Mouse (Mus musculus) liver, embryonic 11.5 days (tissue): ENCODE measurements around the gene Uba52. TPM values are rescaled to one million over a fixed set of nuclear protein-coding genes. Genes with fewer than 3 reads are reported as not detected.
A peak's percentile ranks its signal among the peaks of the same experiment; 100 is the strongest.

Experiments
- ATAC-seq: fragments of 200-750 bp; cut with Nextera tagmentation; replicated peaks from 2 replicates; pipeline ENCODE4 v1.8.0; 2017; ENCODE audit warnings: moderate number of reproducible peaks, mild to moderate bottlenecking, moderate TSS enrichment, moderate library complexity; ENCODE audit not compliant: low FRiP score
- DNase-seq: peaks from one replicate; pipeline ENCODE4 v3.0.0-alpha.2; 2017; ENCODE audit warnings: low spot score
- H3K27ac ChIP-seq: fragments of 300-500 bp; sonication (generic); 2 replicates; pipeline ENCODE4 v1.5.1; 2014; ENCODE audit warnings: mild to moderate bottlenecking, low read depth, low read length, control low read depth
- H3K27me3 ChIP-seq: fragments of 300-500 bp; sonication (generic); replicated peaks from 2 replicates; pipeline ENCODE4 v1.6.1; 2014; ENCODE audit warnings: low read length, mixed read lengths; ENCODE audit not compliant: control insufficient read depth, insufficient read depth
- H3K36me3 ChIP-seq: fragments of 300-500 bp; sonication (generic); 2 replicates; pipeline ENCODE4 v1.6.1; 2014; ENCODE audit warnings: mild to moderate bottlenecking, low read length, moderate library complexity, mixed read lengths; ENCODE audit not compliant: control insufficient read depth, insufficient read depth
- H3K4me1 ChIP-seq: fragments of 300-500 bp; sonication (generic); replicated peaks from 2 replicates; pipeline ENCODE4 v1.6.1; 2014; ENCODE audit warnings: low read length, mixed read lengths; ENCODE audit not compliant: control insufficient read depth, insufficient read depth
- H3K4me2 ChIP-seq: fragments of 300-500 bp; sonication (generic); 2 replicates; pipeline ENCODE4 v1.6.1; 2014; ENCODE audit warnings: mild to moderate bottlenecking, control low read depth, moderate library complexity
- H3K4me3 ChIP-seq: fragments of 300-500 bp; sonication (generic); 2 replicates; pipeline ENCODE4 v1.5.1; 2014; ENCODE audit warnings: low read depth, low read length, control low read depth
- H3K9ac ChIP-seq: fragments of 300-500 bp; sonication (generic); 2 replicates; pipeline ENCODE4 v1.6.1; 2014; ENCODE audit warnings: low read depth, low read length, control low read depth
- H3K9me3 ChIP-seq: fragments of 300-500 bp; sonication (generic); 2 replicates; pipeline ENCODE4 v1.6.1; 2016; ENCODE audit warnings: low read length, inconsistent platforms, mixed read lengths; ENCODE audit not compliant: control insufficient read depth
- WGBS: fragments of 180-500 bp; shearing (Covaris S2); extraction: QIAGEN DNeasy Blood & Tissue Kit; methylation state at CpG from one replicate; pipeline ENCODE4 v1.1.7; 2014; 5-methylcytosine and 5-hydroxymethylcytosine counted together
- polyA plus RNA-seq: library from polyadenylated mRNA; unstranded; fragments of >200 nt; fragmentation: Nextera tagmentation; extraction: Ambion mirVana; gene quantifications from 2 replicates; pipeline ENCODE4 v1.2.1, GENCODE M21; 2014

Gene Uba52
- polyA plus RNA-seq, 1 experiment from 2014 or later: 1,077 TPM

GRCm38 (mm10) chr8:70528182-70528797 lies 17.7 kb upstream of the Uba52 start:
- Histone ChIP-seq H3K4me2 (peak overlapping the region; percentile 93), H3K9me3 (no peaks in the 10 kb centered on the region), H3K36me3 (peaks cover 29% of the 10 kb centered on the region), H3K4me3 (peak overlapping the region; percentile 96), H3K9ac (peak overlapping the region; percentile 97), H3K4me1 (peaks cover 26% of the 10 kb centered on the region), H3K27me3 (no peaks in the 10 kb centered on the region), H3K27ac (peak overlapping the region; percentile 90)
- DNase-seq (no peak), ATAC-seq (no peak)
- 18% methylated on average over 13 of the region's 13 CpGs for WGBS

GRCm38 (mm10) chr8:70527512-70528181 lies 17.0 kb upstream of the Uba52 start, which contains the start of the genes Fkbp8 and Kxd1:
Fkbp8 (plus strand) TSS chr8:70527724.
Kxd1 (minus strand) TSS chr8:70527956.
- Histone ChIP-seq H3K27me3 (no peaks in the 10 kb centered on the region), H3K27ac (peak within 1 kb of the TSS; percentile 90), H3K9ac (peak within 1 kb of the TSS; percentile 97), H3K36me3 (peaks cover 24% of the 10 kb centered on the region), H3K4me1 (peaks cover 26% of the 10 kb centered on the region), H3K4me3 (peak within 1 kb of the TSS; percentile 96), H3K4me2 (peak within 1 kb of the TSS; percentile 93), H3K9me3 (no peaks in the 10 kb centered on the region)
- ATAC-seq: peak; percentile 84
- DNase-seq: peak; percentile 98
- WGBS: under 1% methylated on average over 61 of the region's 61 CpGs

GRCm38 (mm10) chr8:70527111-70527511 lies 16.5 kb upstream of the Uba52 start:
- no peak for ATAC-seq
- 5% methylated on average over 8 of the region's 8 CpGs for WGBS

GRCm38 (mm10) chr8:70522592-70523403 lies 12.2 kb upstream of the Uba52 start:
- Histone ChIP-seq H3K9me3 (no peaks in the 10 kb centered on the region), H3K27me3 (no peaks in the 10 kb centered on the region), H3K27ac (peak overlapping the region; percentile 91), H3K36me3 (no peaks in the 10 kb centered on the region), H3K4me3 (peak overlapping the region; percentile 82), H3K4me1 (peaks cover 17% of the 10 kb centered on the region), H3K4me2 (peak overlapping the region; percentile 81), H3K9ac (peak overlapping the region; percentile 88)
- DNase-seq (peak; percentile 91), ATAC-seq (peak; percentile 82)
- WGBS: under 1% methylated on average over 51 of the region's 51 CpGs

More at GRCm38 (mm10) chr8:70527111-70527511, 16.5 kb upstream of the Uba52 start:
- Histone ChIP-seq H3K4me3 (peak overlapping the region; percentile 96), H3K9me3 (no peaks in the 10 kb centered on the region), H3K27me3 (no peaks in the 10 kb centered on the region), H3K9ac (peak overlapping the region; percentile 97), H3K4me1 (peaks cover 30% of the 10 kb centered on the region), H3K27ac (peak overlapping the region; percentile 90), H3K4me2 (peak overlapping the region; percentile 93), H3K36me3 (peaks cover 19% of the 10 kb centered on the region)
- no peak for DNase-seq

- Histone ChIP-seq H3K27me3 (no peaks in the 10 kb centered on the region), H3K9me3 (no peaks in the 10 kb centered on the region), H3K4me3 (no peak overlapping the region), H3K4me1 (peaks cover 7% of the 10 kb centered on the region), H3K27ac (no peak overlapping the region), H3K9ac (no peak overlapping the region), H3K36me3 (peaks cover 6% of the 10 kb centered on the region; the same call in 1 of the 2 replicates), H3K4me2 (no peak overlapping the region)
- no peak for DNase-seq
- no peak for ATAC-seq
- 48% methylated on average over 2 of the region's 2 CpGs for WGBS
These were observed 9.0 kb upstream of the Uba52 start for GRCm38 (mm10) chr8:70519606-70520005.

GRCm38 (mm10) chr8:70519043-70519442 lies 8.4 kb upstream of the Uba52 start:
- 89% methylated on average over 6 of the region's 6 CpGs for WGBS
- Histone ChIP-seq H3K4me2 (no peak overlapping the region), H3K9ac (no peak overlapping the region), H3K4me1 (peaks cover 7% of the 10 kb centered on the region), H3K9me3 (no peaks in the 10 kb centered on the region), H3K36me3 (peaks cover 10% of the 10 kb centered on the region; the same call in 1 of the 2 replicates), H3K27ac (no peak overlapping the region), H3K27me3 (no peaks in the 10 kb centered on the region), H3K4me3 (no peak overlapping the region)
- no peak for ATAC-seq
- DNase-seq: no peak

GRCm38 (mm10) chr8:70517940-70518643 lies 7.5 kb upstream of the Uba52 start:
- Histone ChIP-seq H3K36me3 (peaks cover 14% of the 10 kb centered on the region; the same call in 1 of the 2 replicates), H3K4me1 (peaks cover 7% of the 10 kb centered on the region), H3K27me3 (no peaks in the 10 kb centered on the region), H3K9me3 (no peaks in the 10 kb centered on the region), H3K27ac (no peak overlapping the region), H3K4me2 (no peak overlapping the region), H3K9ac (no peak overlapping the region), H3K4me3 (no peak overlapping the region)
- DNase-seq (no peak), ATAC-seq (no peak)
- 76% methylated on average over 10 of the region's 10 CpGs for WGBS

GRCm38 (mm10) chr8:70513441-70513840 lies 2.8 kb upstream of the Uba52 start:
- ATAC-seq (no peak), DNase-seq (no peak)
- Histone ChIP-seq H3K9me3 (no peaks in the 10 kb centered on the region), H3K27me3 (no peaks in the 10 kb centered on the region), H3K9ac (no peak overlapping the region), H3K4me1 (peaks cover 15% of the 10 kb centered on the region), H3K36me3 (peaks cover 30% of the 10 kb centered on the region), H3K4me3 (no peak overlapping the region), H3K27ac (no peak overlapping the region), H3K4me2 (no peak overlapping the region)
- 82% methylated on average over 2 of the region's 2 CpGs for WGBS
